Mouse (Mus musculus): ENCODE data around the gene St6galnac5. TPM values are rescaled to one million over a fixed set of nuclear protein-coding genes. Genes with fewer than 3 reads are reported as not detected.
A peak's percentile ranks its signal among the peaks of the same experiment; 100 is the strongest.
"Not testable (repeated sequence)": the region's sequence is repeated elsewhere in the genome, so short reads cannot be mapped to it uniquely, and the experiment has no call there.

Gene St6galnac5
- polyA plus RNA-seq, 1 experiment from 2014 or later: 1.2 TPM

GRCm38 (mm10) chr3:152796216-152796615, 185.8 kb downstream of the St6galnac5 start:
- Histone ChIP-seq H3K4me2 (no peak overlapping the region), H3K9ac (no peak overlapping the region), H3K27me3 (no peaks in the 10 kb centered on the region), H3K27ac (no peak overlapping the region), H3K9me3 (replicated peaks) (no peaks in the 10 kb centered on the region), H3K4me3 (replicated peaks) (no peak overlapping the region), H3K4me1 (peaks cover 3% of the 10 kb centered on the region; the same call in 1 of the 2 replicates), H3K36me3 (no peaks in the 10 kb centered on the region)
- 76% methylated on average over 4 of the region's 4 CpGs for WGBS
- ATAC-seq (replicated peaks; ENCODE audit: low FRiP score): no peak

- Histone ChIP-seq H3K27me3 (no peaks in the 10 kb centered on the region), H3K4me3 (replicated peaks) (no peak overlapping the region), H3K9ac (no peak overlapping the region), H3K4me2 (no peak overlapping the region), H3K36me3 (0 out of 2 replicates have a peak, but pooled peaks cover 3% of the 10 kb centered on the region), H3K9me3 (replicated peaks) (no peaks in the 10 kb centered on the region), H3K4me1 (peaks cover 3% of the 10 kb centered on the region; the same call in 1 of the 2 replicates), H3K27ac (no peak overlapping the region)
- no peak for ATAC-seq (replicated peaks; ENCODE audit: low FRiP score)
- WGBS: 85% methylated on average over 4 of the region's 4 CpGs
These were observed 189.0 kb downstream of the St6galnac5 start for GRCm38 (mm10) chr3:152793006-152793405.

GRCm38 (mm10) chr3:152792601-152793000, 189.4 kb downstream of the St6galnac5 start:
- H3K9me3 ChIP-seq (replicated peaks): no peaks in the 10 kb centered on the region
- 90% methylated on average over 5 of the region's 5 CpGs for WGBS

GRCm38 (mm10) chr3:152788301-152788953, 193.6 kb downstream of the St6galnac5 start:
- H3K4me3 ChIP-seq (replicated peaks); H3K9me3 ChIP-seq (replicated peaks); H3K27me3 ChIP-seq; H3K27ac ChIP-seq; H3K4me2 ChIP-seq; ATAC-seq (replicated peaks; ENCODE audit: low FRiP score); H3K9ac ChIP-seq; H3K4me1 ChIP-seq: not testable (repeated sequence)
- H3K36me3 ChIP-seq: 0 out of 2 replicates have a peak, but pooled peaks cover 11% of the 10 kb centered on the region
- 78% methylated on average over 5 of the region's 5 CpGs for WGBS

More at GRCm38 (mm10) chr3:152792601-152793000, 189.4 kb downstream of the St6galnac5 start:
- Histone ChIP-seq H3K4me2 (no peak overlapping the region), H3K4me1 (peaks cover 3% of the 10 kb centered on the region; the same call in 1 of the 2 replicates), H3K36me3 (0 out of 2 replicates have a peak, but pooled peaks cover 4% of the 10 kb centered on the region), H3K27ac (no peak overlapping the region), H3K9ac (no peak overlapping the region), H3K4me3 (replicated peaks) (no peak overlapping the region), H3K27me3 (no peaks in the 10 kb centered on the region)
- no peak for ATAC-seq (replicated peaks; ENCODE audit: low FRiP score)

- not testable (repeated sequence) for H3K9me3 ChIP-seq (replicated peaks); H3K27me3 ChIP-seq; H3K4me3 ChIP-seq (replicated peaks); H3K4me1 ChIP-seq; H3K27ac ChIP-seq; H3K4me2 ChIP-seq; H3K36me3 ChIP-seq; ATAC-seq (replicated peaks; ENCODE audit: low FRiP score); H3K9ac ChIP-seq
- 81% methylated on average over 8 of the region's 13 CpGs for WGBS
These were observed 197.7 kb downstream of the St6galnac5 start for GRCm38 (mm10) chr3:152784353-152784752.

- peak; percentile 69; the same call in 1 of the 2 replicates for ATAC-seq (replicated peaks; ENCODE audit: low FRiP score)
- no peak overlapping the region for H3K27ac ChIP-seq
- WGBS: 14% methylated on average over 7 of the region's 7 CpGs
- H3K9ac ChIP-seq: no peak overlapping the region
- H3K4me3 ChIP-seq (replicated peaks): no peak overlapping the region
- no peaks in the 10 kb centered on the region for H3K27me3 ChIP-seq
- no peaks in the 10 kb centered on the region for H3K4me1 ChIP-seq
- no peak overlapping the region for H3K4me2 ChIP-seq
- H3K9me3 ChIP-seq (replicated peaks): no peaks in the 10 kb centered on the region
- 0 out of 2 replicates have a peak, but pooled peaks cover 8% of the 10 kb centered on the region for H3K36me3 ChIP-seq
These were observed 198.3 kb downstream of the St6galnac5 start for GRCm38 (mm10) chr3:152783792-152784191.

- H3K4me1 ChIP-seq: no peaks in the 10 kb centered on the region
- ATAC-seq (replicated peaks; ENCODE audit: low FRiP score): no peak
These were observed 202.2 kb downstream of the St6galnac5 start for GRCm38 (mm10) chr3:152779819-152780218.

GRCm38 (mm10) chr3:152776872-152777540, 205.0 kb downstream of the St6galnac5 start:
- Histone ChIP-seq H3K4me3 (replicated peaks) (no peak overlapping the region), H3K36me3 (no peaks in the 10 kb centered on the region), H3K9me3 (replicated peaks) (no peaks in the 10 kb centered on the region), H3K4me2 (no peak overlapping the region), H3K4me1 (no peaks in the 10 kb centered on the region), H3K27ac (no peak overlapping the region), H3K27me3 (no peaks in the 10 kb centered on the region), H3K9ac (no peak overlapping the region)
- 77% methylated on average over 16 of the region's 16 CpGs for WGBS
- no peak for ATAC-seq (replicated peaks; ENCODE audit: low FRiP score)

More at GRCm38 (mm10) chr3:152779819-152780218, 202.2 kb downstream of the St6galnac5 start:
- Histone ChIP-seq H3K27me3 (no peaks in the 10 kb centered on the region), H3K27ac (no peak overlapping the region), H3K9me3 (replicated peaks) (no peaks in the 10 kb centered on the region), H3K36me3 (no peaks in the 10 kb centered on the region), H3K4me2 (no peak overlapping the region), H3K4me3 (replicated peaks) (no peak overlapping the region), H3K9ac (no peak overlapping the region)
- WGBS: 61% methylated on average over 4 of the region's 4 CpGs

- Histone ChIP-seq H3K9me3 (replicated peaks) (no peaks in the 10 kb centered on the region), H3K4me2 (no peak overlapping the region), H3K27me3 (no peaks in the 10 kb centered on the region), H3K4me1 (no peaks in the 10 kb centered on the region), H3K9ac (no peak overlapping the region), H3K4me3 (replicated peaks) (no peak overlapping the region), H3K27ac (no peak overlapping the region), H3K36me3 (no peaks in the 10 kb centered on the region)
- no peak for ATAC-seq (replicated peaks; ENCODE audit: low FRiP score)
- 86% methylated on average over 6 of the region's 6 CpGs for WGBS
These were observed 205.7 kb downstream of the St6galnac5 start for GRCm38 (mm10) chr3:152776363-152776762.

GRCm38 (mm10) chr3:152770056-152770455, 212.0 kb downstream of the St6galnac5 start:
- Histone ChIP-seq H3K9me3 (replicated peaks) (no peaks in the 10 kb centered on the region), H3K27me3 (no peaks in the 10 kb centered on the region), H3K4me2 (no peak overlapping the region), H3K4me3 (replicated peaks) (no peak overlapping the region), H3K27ac (no peak overlapping the region), H3K9ac (no peak overlapping the region), H3K36me3 (peaks cover 24% of the 10 kb centered on the region), H3K4me1 (no peaks in the 10 kb centered on the region)
- WGBS: 87% methylated on average over 6 of the region's 6 CpGs
- ATAC-seq (replicated peaks; ENCODE audit: low FRiP score): no peak

GRCm38 (mm10) chr3:152767485-152767884, 214.6 kb downstream of the St6galnac5 start:
- Histone ChIP-seq H3K4me1 (peaks cover 13% of the 10 kb centered on the region), H3K9me3 (replicated peaks) (no peaks in the 10 kb centered on the region), H3K36me3 (peaks cover 24% of the 10 kb centered on the region), H3K27me3 (no peaks in the 10 kb centered on the region), H3K4me2 (no peak overlapping the region), H3K27ac (no peak overlapping the region), H3K9ac (no peak overlapping the region), H3K4me3 (replicated peaks) (no peak overlapping the region)
- ATAC-seq (replicated peaks; ENCODE audit: low FRiP score): no peak
- 75% methylated on average over 11 of the region's 11 CpGs for WGBS

Measured in kidney, embryonic 15.5 days (tissue).